Mouse (Mus musculus): ENCODE results near the gene Gm9789. TPM values are rescaled to one million over a fixed set of nuclear protein-coding genes. Genes with fewer than 3 reads are reported as not detected.
"Not testable (repeated sequence)": the region's sequence is repeated elsewhere in the genome, so short reads cannot be mapped to it uniquely, and the experiment has no call there.

Gm9789 gene
- not detected for total RNA-seq (2021)
- long read RNA-seq, experiment 1, result 0 reads
- long read RNA-seq, experiment 2, result 0 reads

DNA sequence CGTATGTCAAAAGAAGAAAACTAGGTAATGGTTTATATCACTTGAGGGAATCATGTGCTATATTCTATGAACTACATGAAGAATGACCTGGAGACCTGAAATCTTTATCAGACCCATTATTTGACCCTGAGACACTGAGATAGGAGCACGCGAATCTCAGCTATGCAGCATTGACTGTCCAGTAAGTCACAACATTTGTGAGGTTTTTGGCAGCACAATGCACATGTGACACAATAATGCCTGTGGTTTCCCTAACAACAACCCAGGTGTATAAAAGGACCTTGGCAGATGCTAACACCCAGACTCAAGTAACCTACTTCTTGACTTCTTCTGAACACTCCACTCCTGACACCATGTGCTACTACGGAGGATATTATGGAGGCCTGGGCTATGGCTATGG, at the start of gene Gm9789:
Gene Gm9789, plus strand, starts transcription at position 301 of the 400 bp plus-strand sequence.
- DNase-seq (ENCODE audit: low spot score in 2 of 2), result no peak

DNA sequence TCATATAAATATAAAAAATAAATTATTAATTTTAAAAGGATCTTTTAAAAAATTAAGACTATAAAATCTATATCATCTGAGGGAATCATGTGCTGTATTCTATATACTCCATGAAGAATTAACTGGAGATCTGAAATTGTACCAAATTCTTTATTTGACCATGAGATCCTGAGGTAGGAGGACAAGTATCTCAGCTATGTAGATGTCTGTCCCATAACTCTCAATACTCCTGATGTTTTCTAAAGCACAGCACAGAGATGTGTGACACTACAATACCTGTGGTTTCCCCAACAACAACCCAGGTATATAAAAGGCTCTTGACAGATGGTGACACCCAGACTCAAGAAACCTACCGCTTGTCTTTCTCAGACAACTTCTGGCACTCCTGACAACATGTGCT, 17.2 kb upstream of the Gm9789 start, which contains the start of gene Gm6358:
Gene Gm6358, plus strand, starts transcription at position 301 of the 400 bp plus-strand sequence.
- DNase-seq (ENCODE audit: low spot score in 2 of 2), result no peak

DNA sequence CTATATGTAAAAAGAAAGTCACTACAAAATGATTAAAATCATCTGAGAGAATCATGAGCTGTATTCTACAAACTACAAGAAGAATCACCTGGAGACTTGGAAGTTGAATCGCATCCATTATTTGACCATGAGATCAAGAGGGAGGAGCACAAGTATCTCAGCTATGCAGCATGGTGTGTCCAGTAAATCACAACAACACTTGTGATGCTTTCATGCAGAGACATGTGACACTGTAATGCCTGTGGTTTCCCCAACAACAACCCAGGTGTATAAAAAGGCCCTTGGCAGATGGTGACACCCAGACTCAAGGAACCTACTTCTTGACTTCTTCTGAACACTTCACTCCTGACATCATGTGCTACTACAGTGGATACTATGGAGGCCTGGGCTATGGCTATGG, 7.0 kb upstream of the Gm9789 start, which contains the start of gene Gm10061:
Gene Gm10061, plus strand, starts transcription at position 301 of the 400 bp plus-strand sequence.
- DNase-seq (ENCODE audit: low spot score in 2 of 2), result no peak

DNA sequence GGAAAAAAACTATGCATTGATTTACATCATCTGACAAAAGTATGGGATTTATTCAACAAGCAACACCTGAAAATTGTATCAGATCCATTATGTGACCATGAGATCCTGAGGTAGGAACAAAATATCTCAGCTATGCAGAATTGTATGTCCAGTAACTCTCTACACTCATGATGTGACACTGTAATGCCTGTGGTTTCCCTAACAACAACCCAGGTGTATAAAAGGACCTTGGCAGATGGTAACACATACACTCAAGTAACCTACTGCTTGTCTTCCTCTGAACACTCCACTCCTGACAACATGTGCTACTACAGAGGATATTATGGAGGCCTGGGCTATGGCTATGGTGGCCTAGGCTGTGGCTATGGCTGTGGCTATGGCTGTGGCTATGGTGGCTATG, 11.4 kb downstream of the Gm9789 start, which contains the start of gene Gm7735:
Gene Gm7735, plus strand, starts transcription at position 301 of the 400 bp plus-strand sequence.
- DNase-seq (ENCODE audit: low spot score in 2 of 2), result not testable (repeated sequence)

DNA sequence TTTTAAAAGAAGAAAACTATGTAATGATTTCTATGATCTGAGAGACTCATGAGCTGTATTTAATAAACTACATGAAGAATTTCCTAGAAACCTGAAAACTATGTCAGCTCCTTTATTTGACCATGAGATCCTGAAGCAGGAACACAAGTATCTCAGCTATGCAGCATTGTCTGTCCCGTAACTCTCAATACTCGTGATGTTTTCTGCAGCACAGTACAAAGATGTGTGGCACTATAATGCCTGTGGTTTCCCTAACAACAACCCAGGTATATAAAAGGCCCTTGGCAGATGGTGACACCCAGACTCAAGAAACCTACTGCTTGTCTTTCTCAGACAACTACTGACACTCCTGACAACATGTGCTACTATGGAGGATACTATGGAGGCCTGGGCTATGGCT, 16.7 kb downstream of the Gm9789 start, which contains the start of gene 1110057P08Rik:
Gene 1110057P08Rik, plus strand, starts transcription at position 301 of the 400 bp plus-strand sequence.
- no peak for DNase-seq (ENCODE audit: low spot score in 2 of 2)

DNA sequence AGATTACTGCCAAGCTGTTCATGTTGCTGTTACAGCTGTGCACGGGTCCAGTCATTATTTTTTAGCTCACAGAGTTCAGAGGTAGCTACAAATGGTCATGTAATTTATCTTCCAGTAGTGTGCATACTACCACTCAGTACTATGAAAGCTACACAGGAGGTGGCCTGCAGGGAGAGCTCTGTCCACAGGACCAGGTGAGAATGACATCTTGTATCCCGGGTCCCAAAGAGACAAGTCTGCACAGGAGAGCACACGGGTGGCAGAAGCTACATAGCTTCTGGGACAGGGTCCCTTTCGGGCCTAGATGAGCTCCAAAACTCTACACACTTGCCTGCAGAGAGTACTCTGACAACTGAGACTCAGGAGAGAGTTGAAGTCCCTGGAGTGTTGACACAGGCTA, 30.9 kb downstream of the Gm9789 start:
- no peak for DNase-seq (ENCODE audit: low spot score in 2 of 2)

DNA sequence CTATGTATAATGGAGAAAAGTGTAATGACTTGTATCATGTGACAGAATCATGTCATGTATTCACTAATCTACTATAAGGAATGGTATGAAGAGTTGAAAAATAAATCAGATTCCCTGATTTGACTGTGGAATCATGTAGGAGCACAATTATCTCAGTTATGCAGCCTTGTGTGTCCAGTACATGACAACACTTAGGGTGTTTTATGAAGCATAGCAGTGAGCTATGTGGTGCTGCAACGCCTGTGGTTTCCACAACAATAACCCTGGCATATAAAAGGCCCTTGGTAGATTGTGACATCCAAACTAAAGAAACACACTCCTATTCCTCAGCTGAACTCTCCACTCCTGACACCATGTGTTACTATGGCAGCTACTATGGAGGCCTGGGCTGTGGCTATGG, 47.8 kb downstream of the Gm9789 start, which contains the start of gene Krtap20-2:
Gene Krtap20-2, plus strand, starts transcription at position 301 of the 400 bp plus-strand sequence.
- no peak for DNase-seq (ENCODE audit: low spot score in 2 of 2)

Other genes with a start within 250 kb of the Gm9789 start
- gene Krtap19-9b, start 225.7 kb upstream of the Gm9789 start, total RNA-seq (2021), result not detected
- gene Krtap16-3, start 195.1 kb upstream of the Gm9789 start, total RNA-seq (2021), result not detected
- not detected for gene Krtap22-2, start 147.2 kb upstream of the Gm9789 start, total RNA-seq (2021)
- gene Gm10229, start 142.7 kb upstream of the Gm9789 start, total RNA-seq (2021), result not detected
- gene Krtap6-1, start 126.3 kb upstream of the Gm9789 start, total RNA-seq (2021), result not detected
- gene Gm10228, start 116.5 kb upstream of the Gm9789 start, total RNA-seq (2021), result not detected
- not detected for gene Krtap6-5, start 110.1 kb upstream of the Gm9789 start, total RNA-seq (2021)
- gene 1110025L11Rik, start 94.0 kb upstream of the Gm9789 start, total RNA-seq (2021), result not detected
- not detected for gene Krtap6-3, start 73.9 kb upstream of the Gm9789 start, total RNA-seq (2021)
- not detected for gene Gm6358, start 17.1 kb upstream of the Gm9789 start, total RNA-seq (2021)
- not detected for gene Gm10061, start 6.9 kb upstream of the Gm9789 start, total RNA-seq (2021)
- gene Gm7735, start 11.5 kb downstream of the Gm9789 start, total RNA-seq (2021), result not detected
- not detected for gene 1110057P08Rik, start 16.8 kb downstream of the Gm9789 start, total RNA-seq (2021)
- not detected for gene Krtap20-2, start 47.9 kb downstream of the Gm9789 start, total RNA-seq (2021)
- not detected for gene Krtap21-1, start 245.9 kb downstream of the Gm9789 start, total RNA-seq (2021)